Mouse (Mus musculus) testis, adult 2 months (tissue): ENCODE data around the gene Pmf1.

Experiments used
- CTCF ChIP-seq: fragments of 200-500 bp; IDR thresholded peaks from 2 replicates; pipeline ENCODE4 v1.5.1; 2012; ENCODE audit warnings: low read depth, mild to moderate bottlenecking, inconsistent platforms, low read length, moderate library complexity; ENCODE audit not compliant: control insufficient read depth, insufficient read depth, insufficient replicate concordance
- POLR2A ChIP-seq: fragments of 200-500 bp; IDR thresholded peaks from 2 replicates; pipeline ENCODE4 v1.6.1; 2012; ENCODE audit warnings: low read depth, mild to moderate bottlenecking, inconsistent platforms, low read length, moderate library complexity; ENCODE audit not compliant: control insufficient read depth

- TF ChIP-seq POLR2A (no peak), CTCF (no peak)
Measured at GRCm38 (mm10) chr3:88365705-88366361, 44.3 kb downstream of the Pmf1 start.
